Mouse (Mus musculus) intestine, embryonic 14.5 days (tissue): ENCODE measurements around the gene Gm36210. TPM values are rescaled to one million over a fixed set of nuclear protein-coding genes. Genes with fewer than 3 reads are reported as not detected.

Experiments used
- ATAC-seq: fragments of 200-750 bp; cut with Nextera tagmentation; replicated peaks from 2 replicates; pipeline ENCODE4 v1.8.0; 2017; ENCODE audit warnings: low read depth, moderate number of reproducible peaks, moderate TSS enrichment, moderate library complexity; ENCODE audit not compliant: low FRiP score, low TSS enrichment
- DNase-seq: peaks from one replicate; pipeline ENCODE4 v3.0.0-alpha.2; 2018; ENCODE audit warnings: low spot score
- H3K27ac ChIP-seq: fragments of 300-500 bp; sonication (generic); 2 replicates; pipeline ENCODE4 v1.5.1; 2014; ENCODE audit warnings: low read depth, mild to moderate bottlenecking, control low read depth
- H3K27me3 ChIP-seq: fragments of 300-500 bp; sonication (generic); replicated peaks from 2 replicates; pipeline ENCODE4 v1.6.1; 2014; ENCODE audit warnings: low read length, control low read depth; ENCODE audit not compliant: control insufficient read depth, insufficient read depth
- H3K36me3 ChIP-seq: fragments of 300-500 bp; sonication (generic); 2 replicates; pipeline ENCODE4 v1.6.1; 2014; ENCODE audit warnings: low read length, control low read depth; ENCODE audit not compliant: control insufficient read depth, insufficient read depth
- H3K4me1 ChIP-seq: fragments of 300-500 bp; sonication (generic); replicated peaks from 2 replicates; pipeline ENCODE4 v1.6.1; 2014; ENCODE audit warnings: low read length, control low read depth, mixed read lengths; ENCODE audit not compliant: control insufficient read depth, insufficient read depth
- H3K4me2 ChIP-seq: fragments of 300-500 bp; sonication (generic); 2 replicates; pipeline ENCODE4 v1.6.1; 2014; ENCODE audit warnings: low read length
- H3K4me3 ChIP-seq: fragments of 300-500 bp; sonication (generic); 2 replicates; pipeline ENCODE4 v1.5.1; 2014; ENCODE audit warnings: low read depth, low read length, control low read depth, mixed read lengths
- H3K9ac ChIP-seq: fragments of 300-500 bp; sonication (generic); 2 replicates; pipeline ENCODE4 v1.6.1; 2014; ENCODE audit warnings: mild to moderate bottlenecking, low read length
- H3K9me3 ChIP-seq: fragments of 300-500 bp; sonication (generic); 2 replicates; pipeline ENCODE4 v1.6.1; 2016; ENCODE audit warnings: low read length, control low read depth; ENCODE audit not compliant: control insufficient read depth
- WGBS: fragments of 180-500 bp; shearing (Covaris S2); extraction: QIAGEN DNeasy Blood & Tissue Kit; methylation state at CpG from one replicate; pipeline ENCODE4 v1.1.7; 2014; 5-methylcytosine and 5-hydroxymethylcytosine counted together
- polyA plus RNA-seq: library from polyadenylated mRNA; unstranded; fragments of >200 nt; fragmentation: Nextera tagmentation; extraction: Ambion mirVana; gene quantifications from 2 replicates; pipeline ENCODE4 v1.2.1, GENCODE M21; 2014

Gm36210 gene
- polyA plus RNA-seq, 1 experiment from 2014 or later = not detected

DNA sequence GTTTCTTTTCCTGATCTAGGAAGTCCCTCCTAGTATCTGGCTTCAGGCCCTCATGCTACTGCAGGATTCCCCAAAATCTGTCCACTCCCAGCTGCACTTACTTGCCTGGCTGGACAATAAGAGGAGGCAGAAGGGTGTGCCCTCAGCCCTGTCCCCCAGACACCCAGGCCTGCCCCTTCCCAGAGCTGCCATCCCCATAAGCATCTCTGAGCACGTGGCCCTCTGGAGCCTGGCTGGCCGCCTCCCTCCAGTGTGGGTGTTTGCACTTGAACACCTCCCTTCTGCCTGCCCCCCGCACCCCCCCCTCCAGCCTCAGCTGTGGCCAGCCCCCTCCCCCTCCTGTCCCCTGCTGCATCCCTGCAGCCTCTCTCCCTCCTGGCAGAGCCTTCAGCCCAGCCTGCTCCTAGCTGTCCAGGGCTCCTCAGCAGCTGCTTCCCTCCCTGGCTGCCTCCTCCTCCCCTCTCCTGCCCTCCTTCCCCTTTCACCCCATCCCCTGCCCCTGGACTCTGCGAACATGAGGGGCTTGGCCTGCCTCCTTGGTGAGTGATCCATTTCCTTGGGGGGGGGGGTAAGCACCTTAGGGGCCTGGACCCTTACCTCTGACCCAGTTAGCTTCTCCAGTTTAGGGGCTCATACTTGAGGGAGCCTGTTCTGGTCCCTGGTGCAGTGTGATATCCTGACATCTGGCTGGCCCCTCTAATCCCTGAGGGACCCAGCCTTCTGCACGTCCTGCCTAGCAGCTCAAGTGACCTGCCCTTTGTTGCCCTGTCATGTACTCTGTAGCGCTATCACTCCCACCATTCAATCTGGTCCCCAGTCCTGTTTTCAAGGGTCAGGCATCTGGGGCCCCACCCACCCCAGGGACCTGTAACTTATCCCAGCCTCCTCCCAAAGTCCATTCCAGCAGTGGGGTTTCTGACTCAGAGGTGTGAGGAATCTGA, 19.4 kb upstream of the Gm36210 start, which contains the start of gene Ssc5d:
Ssc5d (plus strand) TSS at position 345 of the 941 bp plus-strand sequence.
- WGBS = 13% methylated on average over 6 of the region's 6 CpGs
- peak within 1 kb of the TSS; percentile 95 for H3K27ac ChIP-seq
- ATAC-seq (peak; percentile 25), DNase-seq (peak; percentile 69)
- H3K4me2 ChIP-seq = peak within 1 kb of the TSS; percentile 72
- peaks cover 53% of the 10 kb centered on the region for H3K4me1 ChIP-seq
- no peaks in the 10 kb centered on the region for H3K9me3 ChIP-seq
- H3K9ac ChIP-seq = peak within 1 kb of the TSS; percentile 22; the same call in 1 of the 2 replicates
- no peak within 1 kb of the TSS for H3K4me3 ChIP-seq
- H3K36me3 ChIP-seq = peaks cover 4% of the 10 kb centered on the region
- no peaks in the 10 kb centered on the region for H3K27me3 ChIP-seq

DNA sequence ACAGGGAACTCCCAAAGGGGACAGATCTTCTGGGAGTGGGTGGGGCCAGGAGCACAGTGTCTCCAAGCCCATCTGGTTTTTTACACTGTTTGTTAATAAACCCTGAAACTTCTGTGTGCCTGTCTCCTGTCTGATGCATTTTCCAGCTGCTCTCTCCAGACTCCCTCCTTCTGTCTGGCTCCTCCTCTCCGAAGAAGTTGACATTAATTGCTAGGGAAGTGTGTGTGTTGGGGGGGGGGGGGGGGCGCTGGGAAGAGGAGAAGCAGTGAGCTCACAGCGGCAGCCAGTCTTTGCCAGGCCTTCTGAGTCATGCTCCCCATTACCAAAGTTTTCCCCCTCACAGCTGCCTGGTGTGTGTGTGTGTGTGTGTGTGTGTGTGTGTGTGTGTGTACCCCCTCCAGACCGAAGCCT, 18.6 kb upstream of the Gm36210 start:
- Histone ChIP-seq H3K4me3 (no peak overlapping the region), H3K9ac (no peak overlapping the region), H3K27ac (peak overlapping the region; percentile 95), H3K27me3 (no peaks in the 10 kb centered on the region), H3K4me2 (peak overlapping the region; percentile 72), H3K4me1 (peaks cover 53% of the 10 kb centered on the region), H3K9me3 (no peaks in the 10 kb centered on the region), H3K36me3 (peaks cover 12% of the 10 kb centered on the region)
- ATAC-seq (peak; percentile 38), DNase-seq (no peak)
- 12% methylated on average over 3 of the region's 4 CpGs for WGBS

DNA sequence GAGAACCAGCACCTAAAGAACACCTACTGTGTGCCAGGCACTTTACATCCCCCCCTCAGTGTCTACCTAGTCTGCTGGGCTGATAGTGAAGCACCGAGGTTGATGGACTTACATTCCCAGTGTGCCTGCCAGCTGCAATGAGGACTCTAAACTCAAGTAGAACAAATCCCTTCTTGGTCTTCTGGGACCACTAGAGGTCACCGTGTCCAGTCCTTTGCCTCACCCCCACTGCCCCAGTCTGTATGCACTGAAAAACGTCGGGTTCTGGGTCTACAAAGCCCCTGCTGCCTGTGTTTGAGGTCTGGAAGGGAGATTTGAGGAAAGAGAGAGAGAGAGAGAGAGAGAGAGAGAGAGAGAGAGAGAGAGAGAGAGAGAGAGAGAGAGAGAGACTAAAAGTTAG, 18.2 kb upstream of the Gm36210 start:
- Histone ChIP-seq H3K27ac (peak overlapping the region; percentile 95), H3K9me3 (no peaks in the 10 kb centered on the region), H3K4me1 (peaks cover 53% of the 10 kb centered on the region), H3K4me2 (peak overlapping the region; percentile 72), H3K36me3 (peaks cover 16% of the 10 kb centered on the region), H3K27me3 (no peaks in the 10 kb centered on the region), H3K9ac (no peak overlapping the region; the same call in 1 of the 2 replicates), H3K4me3 (no peak overlapping the region)
- DNase-seq (peak; percentile 64), ATAC-seq (no peak)
- WGBS = 3% methylated on average over 4 of the region's 4 CpGs

GRCm38 (mm10) chr7:4923586-4924364, 17.5 kb upstream of the Gm36210 start:
- peaks cover 53% of the 10 kb centered on the region for H3K4me1 ChIP-seq

GRCm38 (mm10) chr7:4922931-4923565, 16.7 kb upstream of the Gm36210 start:
- no peaks in the 10 kb centered on the region for H3K9me3 ChIP-seq
- H3K27ac ChIP-seq = peak overlapping the region; percentile 95
- peak overlapping the region; percentile 19 for H3K4me3 ChIP-seq
- no peaks in the 10 kb centered on the region for H3K27me3 ChIP-seq
- H3K36me3 ChIP-seq = peaks cover 29% of the 10 kb centered on the region
- ATAC-seq (peak; percentile 16; the same call in 1 of the 2 replicates), DNase-seq (peak; percentile 77)
- peak overlapping the region; percentile 72 for H3K4me2 ChIP-seq
- peaks cover 53% of the 10 kb centered on the region for H3K4me1 ChIP-seq
- peak overlapping the region; percentile 34 for H3K9ac ChIP-seq
- WGBS = under 1% methylated on average over 14 of the region's 14 CpGs

More at GRCm38 (mm10) chr7:4923586-4924364, 17.5 kb upstream of the Gm36210 start:
- Histone ChIP-seq H3K9me3 (no peaks in the 10 kb centered on the region), H3K4me2 (peak overlapping the region; percentile 72), H3K4me3 (peak overlapping the region; percentile 19), H3K27me3 (no peaks in the 10 kb centered on the region), H3K36me3 (peaks cover 23% of the 10 kb centered on the region), H3K27ac (peak overlapping the region; percentile 95), H3K9ac (peak overlapping the region; percentile 34)
- ATAC-seq = no peak
- DNase-seq = peak; percentile 71
- WGBS = 7% methylated on average over 37 of the region's 37 CpGs

DNA sequence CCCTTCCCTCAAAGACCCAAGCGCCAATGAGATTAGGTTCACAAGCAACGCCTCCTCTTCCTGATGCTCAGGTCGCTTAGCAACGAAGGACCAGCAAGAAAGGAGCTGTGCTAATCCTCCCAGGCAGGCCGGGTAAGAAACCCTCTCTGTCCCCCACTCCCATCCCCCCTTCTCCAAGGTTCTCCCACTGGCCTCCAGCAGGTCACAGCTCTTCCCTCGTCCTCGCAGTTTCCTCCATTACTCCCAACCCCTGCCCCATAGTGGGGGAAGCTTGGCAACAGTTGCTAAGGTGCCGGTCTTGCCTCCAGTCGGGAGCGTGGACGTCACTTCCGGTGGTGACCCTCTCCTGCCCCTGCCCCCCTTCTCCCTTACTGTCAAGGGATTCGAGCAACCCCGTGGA, 16.2 kb upstream of the Gm36210 start:
- Histone ChIP-seq H3K27ac (peak overlapping the region; percentile 66), H3K27me3 (no peaks in the 10 kb centered on the region), H3K4me3 (peak overlapping the region; percentile 19), H3K4me2 (peak overlapping the region; percentile 72), H3K36me3 (peaks cover 34% of the 10 kb centered on the region), H3K4me1 (peaks cover 50% of the 10 kb centered on the region), H3K9me3 (no peaks in the 10 kb centered on the region), H3K9ac (no peak overlapping the region)
- WGBS = 1% methylated on average over 14 of the region's 14 CpGs
- DNase-seq (peak; percentile 87), ATAC-seq (peak; percentile 65)

DNA sequence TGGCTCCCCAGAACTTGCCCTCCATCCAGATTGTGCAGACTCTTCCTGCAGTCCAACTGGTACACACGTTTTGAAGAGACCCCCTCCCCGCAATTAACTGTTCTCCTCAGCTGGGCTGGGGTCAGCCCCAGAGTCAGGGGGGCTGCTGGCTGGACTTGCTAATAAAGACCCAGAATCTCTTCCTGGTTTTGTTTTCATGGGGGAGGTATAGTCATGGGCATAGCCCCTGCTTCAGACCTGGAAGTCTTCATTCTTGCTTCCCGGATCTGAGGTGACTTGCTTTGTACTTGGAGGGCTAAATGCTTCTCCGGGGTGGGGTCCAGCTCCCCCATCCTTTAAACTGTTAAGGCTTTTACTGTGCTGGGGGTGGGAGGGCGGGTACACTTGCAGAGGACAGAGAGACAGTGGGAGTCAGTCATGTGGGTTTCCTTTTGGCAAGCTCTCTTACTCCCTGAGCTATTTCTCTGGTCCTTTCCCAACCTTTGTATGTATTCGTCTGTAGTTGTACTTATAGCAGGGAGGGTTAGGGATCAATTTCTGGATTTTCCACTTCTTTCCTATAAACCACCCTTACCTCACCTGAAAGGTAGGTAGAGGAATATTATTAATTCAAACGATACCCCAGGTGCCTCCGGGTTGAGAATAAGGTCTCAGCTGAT, 15.6 kb upstream of the Gm36210 start, which contains the start of gene Nat14:
Nat14 (plus strand) TSS at position 205 of the 659 bp plus-strand sequence.
- WGBS = 30% methylated on average over 8 of the region's 8 CpGs
- 0 out of 2 replicates have a peak within 1 kb of the TSS, but pooled peaks have one; percentile 6 for H3K9ac ChIP-seq
- no peak for ATAC-seq

More for the DNA sequence above, 15.6 kb upstream of the Gm36210 start, which contains the start of gene Nat14:
- no peaks in the 10 kb centered on the region for H3K9me3 ChIP-seq
- peak within 1 kb of the TSS; percentile 66 for H3K27ac ChIP-seq
- H3K4me2 ChIP-seq = peak within 1 kb of the TSS; percentile 72
- H3K36me3 ChIP-seq = peaks cover 37% of the 10 kb centered on the region
- DNase-seq = no peak
- H3K4me3 ChIP-seq = peak within 1 kb of the TSS; percentile 19
- H3K27me3 ChIP-seq = no peaks in the 10 kb centered on the region
- peaks cover 48% of the 10 kb centered on the region for H3K4me1 ChIP-seq
